Mouse (Mus musculus): ENCODE measurements around the gene Timp2. TPM values are rescaled to one million over a fixed set of nuclear protein-coding genes. Genes with fewer than 3 reads are reported as not detected.
"Not testable (repeated sequence)": the region's sequence is repeated elsewhere in the genome, so short reads cannot be mapped to it uniquely, and the experiment has no call there.

Gene Timp2
- polyA plus RNA-seq, 1 experiment from 2014 or later = 168 TPM

DNA sequence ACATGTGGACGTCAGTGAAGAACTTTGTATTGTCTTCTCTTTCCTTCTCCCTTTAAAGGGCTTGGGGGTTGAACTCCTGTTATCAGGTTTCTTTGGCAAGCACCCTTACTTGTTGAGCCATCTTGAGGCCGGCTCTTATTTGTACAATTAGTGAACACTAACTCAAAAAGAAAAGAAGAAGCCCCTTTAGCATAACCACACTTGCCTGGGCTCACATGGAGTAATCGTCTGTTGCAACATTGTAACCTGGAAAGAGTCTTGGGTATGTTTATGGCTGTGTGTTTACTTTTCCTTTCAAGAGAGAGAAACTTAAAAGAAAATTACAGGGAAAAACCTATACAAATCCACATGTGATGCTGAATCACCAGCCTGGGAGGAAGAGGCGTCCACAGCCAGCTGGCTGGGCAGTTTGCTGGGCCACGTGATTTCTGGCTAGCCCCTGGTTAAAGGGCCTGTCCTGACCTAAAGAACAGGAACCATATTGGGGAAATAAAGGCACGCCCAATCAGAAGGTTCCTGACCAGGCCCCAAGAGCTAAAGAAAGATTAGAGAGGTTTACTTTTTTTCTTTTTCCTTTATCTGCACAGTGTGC lies 43.3 kb downstream of the Timp2 start:
- Histone ChIP-seq H3K27ac (no peak overlapping the region), H3K9me3 (0 out of 2 replicates have a peak, but pooled peaks cover 14% of the 10 kb centered on the region), H3K36me3 (peaks cover 86% of the 10 kb centered on the region), H3K4me3 (no peak overlapping the region), H3K4me1 (no peaks in the 10 kb centered on the region), H3K4me2 (no peak overlapping the region), H3K27me3 (no peaks in the 10 kb centered on the region), H3K9ac (no peak overlapping the region)
- ATAC-seq (ENCODE audit: insufficient number of reproducible peaks, low FRiP score, low TSS enrichment, low read depth) = no peak
- WGBS = 75% methylated on average over 6 of the region's 6 CpGs

DNA sequence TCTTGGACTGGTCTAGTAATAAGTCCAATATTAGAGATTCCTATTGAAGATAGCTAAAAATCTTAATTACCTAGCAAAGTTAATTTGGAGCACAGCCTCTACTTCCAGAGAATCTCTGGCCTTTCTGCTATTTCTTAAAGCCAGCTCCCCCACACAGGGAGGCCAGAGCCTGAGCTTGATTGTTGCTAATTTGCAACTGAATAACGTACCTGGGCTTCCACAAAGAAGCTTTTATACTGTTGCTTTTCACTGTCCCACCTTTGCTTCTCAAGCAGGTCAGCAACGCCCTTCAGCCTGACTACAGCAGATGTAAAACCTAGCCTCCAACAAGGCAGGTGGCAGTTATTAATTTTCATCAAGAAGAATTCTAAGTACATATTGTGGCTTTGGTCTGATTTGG lies 47.6 kb downstream of the Timp2 start:
- 86% methylated on average over 2 of the region's 2 CpGs for WGBS
- not testable (repeated sequence) for ATAC-seq (ENCODE audit: insufficient number of reproducible peaks, low FRiP score, low TSS enrichment, low read depth)

DNA sequence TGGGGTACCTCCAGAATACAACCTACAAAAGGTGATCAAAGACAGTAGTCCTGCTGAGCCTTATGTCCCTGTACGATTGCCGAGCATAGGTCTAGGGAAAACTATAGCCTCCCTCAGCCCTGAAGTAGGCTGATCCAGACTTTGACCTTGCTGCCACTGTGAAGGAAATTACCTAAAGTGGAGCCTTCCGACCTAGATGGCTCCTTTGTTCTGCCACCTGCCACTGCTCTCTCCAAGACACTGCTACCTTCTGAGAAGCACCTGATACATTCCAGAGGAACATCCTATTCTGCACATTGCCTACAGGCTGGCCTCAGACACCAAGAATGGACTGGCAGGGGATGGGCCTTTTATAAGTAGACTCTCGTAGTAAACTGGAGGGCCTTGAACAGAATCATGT lies 51.6 kb downstream of the Timp2 start:
- H3K27me3 ChIP-seq; ATAC-seq (ENCODE audit: insufficient number of reproducible peaks, low FRiP score, low TSS enrichment, low read depth); H3K4me3 ChIP-seq; H3K9ac ChIP-seq; H3K27ac ChIP-seq; H3K4me2 ChIP-seq; H3K4me1 ChIP-seq; H3K9me3 ChIP-seq: not testable (repeated sequence)
- 92% methylated on average over 4 of the region's 4 CpGs for WGBS
- H3K36me3 ChIP-seq = peaks cover 58% of the 10 kb centered on the region

More for the DNA sequence above, 47.6 kb downstream of the Timp2 start:
- H3K36me3 ChIP-seq = peaks cover 67% of the 10 kb centered on the region
- not testable (repeated sequence) for H3K4me2 ChIP-seq, H3K4me1 ChIP-seq, H3K9ac ChIP-seq, H3K27me3 ChIP-seq, H3K4me3 ChIP-seq, H3K27ac ChIP-seq
- H3K9me3 ChIP-seq = 0 out of 2 replicates have a peak, but pooled peaks cover 14% of the 10 kb centered on the region

DNA sequence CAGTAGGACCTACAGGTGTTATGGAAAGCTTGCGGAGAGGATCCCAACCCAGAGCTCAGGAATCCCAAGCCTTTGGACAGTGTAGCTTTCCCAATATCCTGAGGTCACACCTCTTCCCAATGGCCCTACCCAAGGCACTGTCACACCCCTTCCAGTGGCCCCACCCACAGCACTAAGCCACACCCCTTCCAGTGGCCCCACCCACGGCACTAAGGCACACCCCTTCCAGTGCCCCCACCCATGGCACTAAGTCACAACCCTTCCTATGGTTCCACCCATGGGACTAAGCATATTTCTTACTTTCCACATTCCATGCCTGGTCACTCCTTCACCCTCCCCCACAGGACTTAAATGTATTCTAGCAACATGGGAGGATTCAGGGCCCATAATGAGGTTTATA lies 56.7 kb downstream of the Timp2 start:
- WGBS = 56% methylated on average over 2 of the region's 2 CpGs
- no peaks in the 10 kb centered on the region for H3K4me1 ChIP-seq
- H3K27ac ChIP-seq = no peak overlapping the region
- peak; percentile 42; the same call in 1 of the 2 replicates for ATAC-seq (ENCODE audit: insufficient number of reproducible peaks, low FRiP score, low TSS enrichment, low read depth)
- no peak overlapping the region for H3K4me2 ChIP-seq
- H3K9me3 ChIP-seq = no peaks in the 10 kb centered on the region
- H3K27me3 ChIP-seq = no peaks in the 10 kb centered on the region
- H3K9ac ChIP-seq = no peak overlapping the region
- H3K36me3 ChIP-seq = peaks cover 40% of the 10 kb centered on the region
- no peak overlapping the region for H3K4me3 ChIP-seq

DNA sequence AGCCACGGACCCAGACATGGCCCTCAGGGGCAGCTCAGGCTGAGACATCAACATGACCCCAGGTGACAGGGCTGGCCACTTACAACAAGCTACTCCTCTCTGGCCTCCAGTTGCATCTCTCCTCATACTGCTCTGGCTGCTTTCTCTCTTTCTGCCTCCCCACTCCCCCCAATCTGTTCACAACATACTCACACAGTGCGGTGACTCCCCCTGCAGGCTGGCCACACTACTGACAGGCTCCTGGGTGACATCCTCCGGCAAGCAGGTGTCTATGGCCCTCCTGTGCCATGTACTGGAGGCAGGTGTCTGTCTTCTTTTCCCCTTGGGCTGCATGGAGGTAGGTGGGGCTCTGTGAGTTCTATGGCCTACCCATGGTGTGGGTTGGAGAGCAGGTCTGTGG lies 57.6 kb downstream of the Timp2 start:
- no peaks in the 10 kb centered on the region for H3K4me1 ChIP-seq
- 85% methylated on average over 3 of the region's 3 CpGs for WGBS
- no peaks in the 10 kb centered on the region for H3K27me3 ChIP-seq
- H3K9me3 ChIP-seq = no peaks in the 10 kb centered on the region
- H3K4me3 ChIP-seq = no peak overlapping the region
- no peak for ATAC-seq (ENCODE audit: insufficient number of reproducible peaks, low FRiP score, low TSS enrichment, low read depth)
- H3K9ac ChIP-seq = no peak overlapping the region
- peaks cover 32% of the 10 kb centered on the region for H3K36me3 ChIP-seq
- H3K27ac ChIP-seq = no peak overlapping the region
- H3K4me2 ChIP-seq = no peak overlapping the region

DNA sequence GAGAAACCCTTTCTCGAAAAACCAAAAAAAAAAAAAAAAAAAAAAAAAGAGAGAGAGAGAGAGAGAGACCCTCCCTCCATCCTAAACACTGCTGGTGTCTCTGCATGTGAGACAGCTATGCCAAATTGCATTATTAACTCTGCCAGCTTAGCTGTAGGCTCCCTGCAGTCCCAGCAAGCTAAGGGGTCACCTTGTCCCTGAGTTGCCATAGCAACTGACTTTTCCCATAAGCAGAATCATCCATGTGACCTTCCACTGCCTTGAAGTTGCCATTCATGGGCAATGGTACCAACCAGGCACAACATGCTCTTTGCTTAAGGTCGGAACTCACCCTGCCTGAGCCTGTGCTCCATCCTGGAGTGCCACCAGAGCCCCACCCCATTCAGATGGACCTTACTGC lies 60.5 kb downstream of the Timp2 start:
- Histone ChIP-seq H3K36me3 (peaks cover 3% of the 10 kb centered on the region), H3K27me3 (no peaks in the 10 kb centered on the region), H3K27ac (no peak overlapping the region), H3K4me2 (no peak overlapping the region), H3K9ac (no peak overlapping the region), H3K9me3 (no peaks in the 10 kb centered on the region), H3K4me3 (no peak overlapping the region), H3K4me1 (peaks cover 4% of the 10 kb centered on the region; the same call in 1 of the 2 replicates)
- ATAC-seq (ENCODE audit: insufficient number of reproducible peaks, low FRiP score, low TSS enrichment, low read depth) = no peak
- 78% methylated on average over 2 of the region's 2 CpGs for WGBS

DNA sequence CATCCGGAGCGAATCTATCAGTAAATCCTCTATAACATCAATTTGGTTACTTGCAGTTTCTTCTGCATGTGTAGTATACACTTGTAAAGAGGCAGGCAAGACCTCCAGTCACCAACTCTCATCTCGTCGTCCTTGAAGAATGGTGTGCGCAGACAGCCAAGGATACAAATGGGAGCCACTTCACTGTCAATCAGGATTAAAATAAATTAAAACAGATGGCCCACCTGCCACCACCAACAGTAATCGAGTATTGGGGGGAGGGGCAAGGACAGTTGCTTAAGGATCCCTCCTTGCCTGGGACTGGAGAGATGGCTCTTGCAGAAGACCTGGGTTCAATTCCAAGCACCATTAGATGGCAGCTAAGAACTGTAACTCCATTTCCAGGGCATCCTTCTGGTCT lies 62.9 kb downstream of the Timp2 start:
- H3K36me3 ChIP-seq = peaks cover 5% of the 10 kb centered on the region; the same call in 1 of the 2 replicates
- H3K27ac ChIP-seq = no peak overlapping the region
- H3K4me3 ChIP-seq = no peak overlapping the region
- 64% methylated on average over 6 of the region's 6 CpGs for WGBS
- H3K9me3 ChIP-seq = no peaks in the 10 kb centered on the region
- H3K9ac ChIP-seq = no peak overlapping the region
- ATAC-seq (ENCODE audit: insufficient number of reproducible peaks, low FRiP score, low TSS enrichment, low read depth) = no peak
- H3K27me3 ChIP-seq = no peaks in the 10 kb centered on the region
- no peak overlapping the region for H3K4me2 ChIP-seq
- H3K4me1 ChIP-seq = peaks cover 14% of the 10 kb centered on the region

DNA sequence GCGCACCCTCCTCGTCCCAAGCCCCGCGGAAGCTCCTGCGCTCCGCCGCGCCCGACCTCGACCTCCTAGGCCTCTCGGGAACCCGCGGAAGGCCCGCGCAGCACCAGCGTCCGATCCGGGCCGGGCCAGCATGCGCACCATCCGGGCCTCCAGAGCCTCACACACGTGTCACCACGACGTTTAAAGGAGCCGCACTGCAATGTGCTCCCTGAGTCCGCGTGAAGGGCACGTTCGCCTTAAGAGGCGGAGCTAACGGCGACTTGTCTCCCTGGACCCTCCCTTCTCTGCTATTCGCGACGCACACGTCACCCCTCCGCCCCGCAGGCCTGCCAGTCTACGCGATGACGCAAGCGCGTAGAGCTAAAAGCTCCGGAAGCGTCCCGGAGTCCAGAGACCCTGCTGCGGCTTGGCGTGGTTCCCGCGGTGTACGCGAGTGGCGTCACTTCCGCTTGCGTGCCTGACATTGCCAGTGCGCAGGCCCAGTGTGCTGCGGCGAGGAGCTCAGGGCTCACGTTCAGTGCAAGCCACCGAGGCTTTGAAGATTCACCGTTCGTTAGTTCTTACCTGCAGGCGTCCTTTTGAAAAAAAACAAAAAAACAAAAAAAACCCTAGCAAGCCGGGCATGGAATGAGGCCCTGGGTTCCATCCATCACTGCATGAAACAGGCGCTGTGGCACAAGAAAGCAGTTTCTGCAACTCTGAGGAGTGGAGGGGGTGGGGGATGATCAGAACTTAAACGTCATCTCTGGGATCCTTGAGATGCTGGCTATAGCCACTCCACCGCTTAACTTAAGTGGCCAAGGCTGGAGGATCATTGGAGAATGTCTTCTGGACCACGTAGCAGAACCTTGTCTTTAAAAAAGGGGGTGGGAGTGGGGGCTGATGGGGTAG lies 65.3 kb downstream of the Timp2 start, which contains the start of gene Usp36:
TSS of gene Usp36 (minus strand) at position 246 of the 891 bp plus-strand sequence.
- Histone ChIP-seq H3K9me3 (no peaks in the 10 kb centered on the region), H3K9ac (peak within 1 kb of the TSS; percentile 93), H3K27ac (peak within 1 kb of the TSS; percentile 91), H3K4me1 (peaks cover 14% of the 10 kb centered on the region), H3K36me3 (peaks cover 24% of the 10 kb centered on the region), H3K4me3 (peak within 1 kb of the TSS; percentile 92), H3K27me3 (no peaks in the 10 kb centered on the region), H3K4me2 (peak within 1 kb of the TSS; percentile 79)
- peak; percentile 97 for ATAC-seq (ENCODE audit: insufficient number of reproducible peaks, low FRiP score, low TSS enrichment, low read depth)
- WGBS = under 1% methylated on average over 68 of the region's 68 CpGs

DNA sequence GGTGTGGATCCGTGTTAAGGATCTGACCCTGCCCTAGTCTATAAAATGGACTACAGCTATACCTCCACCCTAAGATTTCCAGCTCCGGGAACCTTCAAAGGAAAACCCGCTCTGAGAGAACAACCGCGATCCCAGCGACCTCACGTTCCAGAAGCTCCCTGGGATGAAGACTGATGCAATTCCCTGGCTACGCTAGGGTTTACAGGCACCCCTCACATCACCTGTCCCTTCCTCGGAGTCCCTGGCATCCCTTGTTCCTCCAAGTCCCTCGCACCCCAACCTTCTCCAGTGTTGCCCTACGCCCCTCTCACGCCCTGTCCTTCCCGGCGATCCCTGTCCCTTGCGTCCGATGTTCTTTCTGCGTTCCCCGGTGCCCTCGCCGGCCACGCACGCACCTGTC lies 66.0 kb downstream of the Timp2 start:
- Histone ChIP-seq H3K9me3 (no peaks in the 10 kb centered on the region), H3K4me3 (peak overlapping the region; percentile 92), H3K27ac (peak overlapping the region; percentile 89), H3K4me1 (peaks cover 14% of the 10 kb centered on the region), H3K36me3 (peaks cover 31% of the 10 kb centered on the region), H3K9ac (peak overlapping the region; percentile 93), H3K27me3 (no peaks in the 10 kb centered on the region), H3K4me2 (peak overlapping the region; percentile 79)
- ATAC-seq (ENCODE audit: insufficient number of reproducible peaks, low FRiP score, low TSS enrichment, low read depth) = no peak
- WGBS = 0% methylated on average over 22 of the region's 22 CpGs

DNA sequence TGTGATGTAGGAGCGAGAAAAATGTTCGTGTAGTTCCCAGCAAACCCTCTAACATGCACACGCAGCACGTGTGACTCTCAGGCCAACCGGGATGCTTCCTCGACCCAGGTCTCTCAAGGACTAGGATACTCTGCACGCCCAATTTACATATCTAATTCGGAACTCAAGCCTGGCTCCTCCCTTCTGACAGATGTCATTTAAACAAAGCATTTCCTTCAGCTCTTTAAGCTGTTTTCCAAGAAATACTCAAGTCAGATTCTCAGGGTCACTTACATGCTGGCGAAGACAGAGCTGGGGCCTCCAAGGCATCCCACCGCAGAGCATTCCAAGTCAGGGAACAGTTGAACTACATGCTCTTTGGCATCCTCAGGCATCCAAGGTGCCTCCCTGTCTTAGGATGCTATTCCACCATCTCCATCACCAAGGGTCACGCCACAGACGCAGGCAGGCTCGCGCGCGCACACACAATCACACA lies 66.5 kb downstream of the Timp2 start:
- Histone ChIP-seq H3K4me2 (peak overlapping the region; percentile 79), H3K4me3 (peak overlapping the region; percentile 92), H3K4me1 (peaks cover 14% of the 10 kb centered on the region), H3K27me3 (no peaks in the 10 kb centered on the region), H3K9ac (peak overlapping the region; percentile 93), H3K27ac (peak overlapping the region; percentile 89; the same call in 1 of the 2 replicates), H3K9me3 (no peaks in the 10 kb centered on the region), H3K36me3 (peaks cover 36% of the 10 kb centered on the region)
- WGBS = under 1% methylated on average over 16 of the region's 16 CpGs
- ATAC-seq (ENCODE audit: insufficient number of reproducible peaks, low FRiP score, low TSS enrichment, low read depth) = no peak

DNA sequence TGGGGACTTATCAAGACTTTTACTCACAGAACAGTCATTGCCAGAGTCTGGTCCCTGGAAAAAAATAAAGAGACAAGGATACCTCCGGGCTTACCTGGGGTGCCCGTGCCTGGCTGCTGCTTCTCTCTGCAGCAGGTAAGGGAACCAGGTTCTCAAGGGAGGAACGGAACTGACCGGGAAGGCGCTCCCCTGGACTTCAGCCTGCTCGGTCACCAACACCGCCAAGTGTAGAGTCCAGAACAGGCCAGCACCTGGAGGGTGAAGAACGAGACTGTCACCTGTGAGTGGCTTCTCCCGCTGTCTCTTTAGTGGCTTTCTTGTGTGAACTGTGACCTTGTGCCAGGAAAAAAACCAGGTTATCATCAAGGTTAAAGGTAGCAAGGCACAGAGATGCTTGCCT lies 68.0 kb downstream of the Timp2 start:
- H3K9ac ChIP-seq = no peak overlapping the region
- no peak overlapping the region for H3K4me3 ChIP-seq
- no peak for ATAC-seq (ENCODE audit: insufficient number of reproducible peaks, low FRiP score, low TSS enrichment, low read depth)
- no peak overlapping the region for H3K4me2 ChIP-seq
- no peaks in the 10 kb centered on the region for H3K27me3 ChIP-seq
- peaks cover 49% of the 10 kb centered on the region for H3K36me3 ChIP-seq
- H3K27ac ChIP-seq = no peak overlapping the region
- WGBS = 95% methylated on average over 9 of the region's 9 CpGs
- H3K9me3 ChIP-seq = no peaks in the 10 kb centered on the region
- peaks cover 14% of the 10 kb centered on the region for H3K4me1 ChIP-seq

DNA sequence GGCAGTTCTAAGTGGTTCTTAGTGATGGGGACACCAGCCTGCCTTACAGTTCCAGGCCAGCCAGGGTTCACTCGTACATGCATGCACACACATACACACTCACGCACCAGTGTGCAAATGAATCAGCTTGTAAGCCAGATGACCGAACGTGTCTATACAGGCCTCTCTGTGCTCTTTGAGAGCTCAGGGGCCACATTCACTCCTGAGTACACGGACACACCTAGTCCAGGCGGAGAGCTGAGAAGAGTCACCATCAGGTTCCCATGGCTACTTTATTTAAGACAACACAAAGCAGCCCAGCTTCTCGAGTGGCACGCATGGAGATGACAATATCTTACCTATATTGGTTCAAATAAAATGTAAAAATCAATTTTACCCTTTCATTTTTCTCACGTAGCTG lies 69.1 kb downstream of the Timp2 start:
- Histone ChIP-seq H3K27me3 (no peaks in the 10 kb centered on the region), H3K4me1 (peaks cover 14% of the 10 kb centered on the region), H3K4me3 (no peak overlapping the region), H3K27ac (no peak overlapping the region), H3K9ac (no peak overlapping the region), H3K9me3 (no peaks in the 10 kb centered on the region), H3K36me3 (peaks cover 61% of the 10 kb centered on the region), H3K4me2 (no peak overlapping the region)
- no peak for ATAC-seq (ENCODE audit: insufficient number of reproducible peaks, low FRiP score, low TSS enrichment, low read depth)
- WGBS = 93% methylated on average over 9 of the region's 9 CpGs

Measured in limb, embryonic 15.5 days (tissue).